Mouse (Mus musculus): ENCODE results near the gene Olfr328. TPM values are rescaled to one million over a fixed set of nuclear protein-coding genes. Genes with fewer than 3 reads are reported as not detected.
"Not testable (repeated sequence)": the region's sequence is repeated elsewhere in the genome, so short reads cannot be mapped to it uniquely, and the experiment has no call there.

The Olfr328 gene
- total RNA-seq (2014; fragmentation: Nextera tagmentation) (not detected in 2 replicates), total RNA-seq (2017) (not detected in 2 replicates)

DNA sequence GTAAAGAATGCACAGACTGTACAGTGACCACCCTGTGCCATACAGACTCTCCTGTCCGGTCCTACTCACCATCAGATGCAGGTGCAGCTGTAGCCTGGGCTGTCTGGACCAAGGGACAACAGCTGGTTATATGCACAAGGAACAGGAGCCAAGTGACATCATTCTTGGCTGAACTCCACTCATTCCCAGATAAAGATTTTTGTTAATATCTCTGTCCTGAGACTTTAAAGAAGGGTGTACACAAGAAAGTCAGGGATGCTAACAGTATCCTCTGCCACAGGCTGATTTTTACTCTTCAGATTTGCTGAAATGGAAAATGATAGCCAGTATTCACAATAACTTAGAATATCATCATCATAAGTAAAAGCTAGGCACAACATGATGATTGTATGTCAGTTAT lies at the start of gene Olfr328:
TSS of gene Olfr328 (minus strand) at position 101 of the 400 bp plus-strand sequence.
- no peak for ATAC-seq (replicated peaks; ENCODE audit: poor library complexity, severe bottlenecking)

GRCm38 (mm10) chr11:58605228-58605627 lies 49.8 kb upstream of the Olfr328 start:
- ATAC-seq (replicated peaks; ENCODE audit: poor library complexity, severe bottlenecking) = no peak

DNA sequence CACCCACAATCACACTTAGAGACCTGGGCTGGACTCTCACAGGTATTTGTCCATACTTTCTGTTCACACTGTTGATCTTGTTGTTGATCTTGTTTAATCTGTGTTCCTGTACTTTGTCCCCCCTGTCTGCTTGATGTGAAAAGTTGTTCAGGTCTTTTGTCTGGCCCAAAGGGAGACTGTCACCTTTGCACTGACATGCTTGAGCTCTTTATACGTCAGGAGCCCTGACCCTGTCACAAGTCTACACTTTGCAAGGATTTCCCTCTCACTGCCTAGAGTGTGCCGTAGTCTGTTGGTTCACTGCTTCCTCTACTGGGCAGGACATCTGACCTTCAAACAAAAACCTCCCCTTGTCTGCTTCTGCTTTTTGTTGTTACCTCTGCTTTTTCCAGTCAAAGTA lies 49.3 kb upstream of the Olfr328 start:
- no peak for ATAC-seq (replicated peaks; ENCODE audit: poor library complexity, severe bottlenecking)

- ATAC-seq (replicated peaks; ENCODE audit: poor library complexity, severe bottlenecking) = no peak
Measured at GRCm38 (mm10) chr11:58602800-58603560, 47.5 kb upstream of the Olfr328 start.

- no peak for ATAC-seq (replicated peaks; ENCODE audit: poor library complexity, severe bottlenecking)
Measured at GRCm38 (mm10) chr11:58602062-58602461, 46.6 kb upstream of the Olfr328 start.

GRCm38 (mm10) chr11:58597837-58598236 lies 42.4 kb upstream of the Olfr328 start:
- ATAC-seq (replicated peaks; ENCODE audit: poor library complexity, severe bottlenecking) = no peak

- ATAC-seq (replicated peaks; ENCODE audit: poor library complexity, severe bottlenecking) = no peak
Measured at GRCm38 (mm10) chr11:58594814-58595213, 39.4 kb upstream of the Olfr328 start, which contains the start of gene Olfr324. Gene Olfr324, plus strand, starts transcription at chr11:58595114.

DNA sequence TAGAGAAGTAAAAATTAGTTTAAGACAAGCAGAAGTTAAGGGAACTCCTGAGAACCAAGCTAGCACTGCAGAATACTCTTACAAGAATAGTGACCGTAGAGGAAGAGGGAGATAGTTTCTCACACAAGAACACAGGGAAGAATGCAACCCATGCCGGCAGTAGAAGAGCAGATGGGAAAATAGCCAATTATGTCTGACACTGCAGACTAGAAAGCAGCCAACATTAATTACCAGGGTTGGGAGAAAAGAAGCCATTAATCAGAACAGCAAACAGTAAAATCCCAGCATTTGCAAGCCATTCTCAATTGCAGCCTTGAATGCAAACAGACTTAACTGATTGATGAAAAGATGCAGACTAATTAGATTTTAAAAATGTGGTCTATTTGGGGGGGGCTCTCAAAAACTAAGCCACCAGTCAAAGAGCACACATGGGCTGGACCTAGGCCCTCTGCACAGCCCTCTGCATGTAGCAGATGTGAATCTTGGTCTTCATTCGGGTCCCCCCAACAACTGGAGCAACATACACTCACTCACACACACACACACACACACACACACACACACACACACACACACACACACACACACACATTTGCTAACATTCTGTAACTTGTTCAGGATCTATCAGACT lies 33.3 kb upstream of the Olfr328 start:
- ATAC-seq (replicated peaks; ENCODE audit: poor library complexity, severe bottlenecking) = no peak

DNA sequence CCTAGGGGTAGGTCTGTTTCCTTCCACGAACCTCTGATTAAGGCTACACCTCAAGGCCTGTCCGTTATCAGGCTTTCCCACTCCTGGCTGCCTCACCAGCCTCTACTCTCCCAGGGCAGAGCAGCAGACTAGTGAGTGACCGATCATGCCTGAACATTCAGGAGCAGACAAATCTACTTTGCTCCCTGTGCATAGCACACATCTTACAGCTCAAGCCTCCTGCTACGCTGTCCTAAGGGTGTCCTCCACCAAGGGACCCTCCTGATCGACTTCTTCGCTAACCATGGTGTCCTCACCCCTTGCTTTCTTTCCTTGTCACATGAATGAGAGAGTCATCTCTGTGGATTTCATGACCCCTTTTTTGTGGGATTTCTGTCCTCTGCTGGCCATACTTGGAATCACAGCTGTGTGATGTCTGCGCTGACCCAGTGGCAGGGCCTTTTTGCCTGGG lies 32.5 kb upstream of the Olfr328 start:
- no peak for ATAC-seq (replicated peaks; ENCODE audit: poor library complexity, severe bottlenecking)

DNA sequence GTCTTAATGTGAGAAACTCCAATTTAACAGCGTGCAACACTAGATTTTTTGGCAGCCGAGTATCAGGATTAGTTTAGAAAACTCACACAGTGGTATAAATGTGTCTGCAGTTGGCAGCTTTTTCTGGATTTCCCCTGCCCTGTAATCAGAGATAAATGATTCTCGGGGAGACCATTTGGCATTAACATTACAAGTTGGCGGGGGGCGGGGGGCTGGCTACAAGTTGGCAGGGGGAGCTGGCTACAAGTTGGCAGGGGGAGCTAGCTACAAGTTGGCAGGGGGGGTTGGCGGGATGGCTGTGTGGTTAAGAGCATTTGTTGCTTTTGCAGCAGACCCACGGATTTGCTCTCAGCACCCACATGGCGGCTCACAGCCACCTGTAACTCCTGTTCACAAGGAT lies 23.2 kb upstream of the Olfr328 start:
- ATAC-seq (replicated peaks; ENCODE audit: poor library complexity, severe bottlenecking) = no peak

- no peak for ATAC-seq (replicated peaks; ENCODE audit: poor library complexity, severe bottlenecking)
Measured at GRCm38 (mm10) chr11:58577430-58577829, 22.0 kb upstream of the Olfr328 start, which contains the start of gene Olfr325. Gene Olfr325, plus strand, starts transcription at chr11:58577730.

DNA sequence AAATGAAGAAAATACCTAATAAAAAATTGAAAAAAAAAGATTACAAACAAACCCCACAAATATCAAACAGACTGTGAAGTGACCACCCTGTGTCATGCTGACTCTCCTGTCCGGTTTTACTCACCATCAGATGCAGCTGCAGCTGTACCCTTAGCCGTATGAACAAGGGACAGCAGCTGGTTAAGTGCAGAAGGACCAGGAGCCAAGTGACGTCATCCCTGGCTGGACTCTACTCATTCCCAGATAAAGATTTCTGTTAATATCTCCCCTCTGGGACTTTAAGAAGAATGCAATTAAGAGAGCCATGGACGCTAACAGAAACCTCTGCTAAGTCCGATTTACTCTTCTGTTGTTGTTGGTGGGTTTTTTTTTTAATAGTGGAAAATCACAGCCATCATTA lies 15.0 kb upstream of the Olfr328 start, which contains the start of gene Olfr224:
TSS of gene Olfr224 (minus strand) at position 149 of the 400 bp plus-strand sequence.
- ATAC-seq (replicated peaks; ENCODE audit: poor library complexity, severe bottlenecking) = no peak

- ATAC-seq (replicated peaks; ENCODE audit: poor library complexity, severe bottlenecking) = no peak
Measured at GRCm38 (mm10) chr11:58546322-58546721, 9.1 kb downstream of the Olfr328 start, which contains the start of gene Olfr329-ps. Gene Olfr329-ps, minus strand, starts transcription at chr11:58546422.

GRCm38 (mm10) chr11:58534736-58535135 lies 20.7 kb downstream of the Olfr328 start, which contains the start of gene Olfr330:
Gene Olfr330, minus strand, starts transcription at chr11:58534836.
- ATAC-seq (replicated peaks; ENCODE audit: poor library complexity, severe bottlenecking) = not testable (repeated sequence)

GRCm38 (mm10) chr11:58519756-58520155 lies 35.7 kb downstream of the Olfr328 start:
- ATAC-seq (replicated peaks; ENCODE audit: poor library complexity, severe bottlenecking) = not testable (repeated sequence)

- not testable (repeated sequence) for ATAC-seq (replicated peaks; ENCODE audit: poor library complexity, severe bottlenecking)
Measured at GRCm38 (mm10) chr11:58518916-58519315, 36.5 kb downstream of the Olfr328 start.

DNA sequence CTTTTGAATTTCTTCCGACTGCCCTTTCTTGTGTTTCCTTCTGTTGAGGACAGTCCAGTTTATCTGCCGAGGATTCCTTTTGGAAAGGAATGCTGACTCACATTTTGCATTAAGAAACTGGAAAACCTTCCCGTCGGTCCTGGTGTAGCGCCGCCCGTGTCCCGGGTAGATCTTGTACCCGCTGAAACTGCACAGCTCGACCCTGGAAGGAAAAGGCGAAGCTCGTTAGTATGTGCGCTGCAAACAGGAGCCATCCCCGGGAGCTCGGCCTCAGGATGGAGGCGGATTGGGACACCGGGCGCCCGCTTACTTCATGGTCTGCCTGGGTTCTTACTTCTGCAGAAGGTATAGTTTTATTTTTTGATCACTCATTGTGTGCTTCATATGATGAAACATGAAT lies 46.4 kb downstream of the Olfr328 start:
- ATAC-seq (replicated peaks; ENCODE audit: poor library complexity, severe bottlenecking) = peak; percentile 44; the same call in 1 of the 2 replicates

GRCm38 (mm10) chr11:58502472-58502871 lies 53.0 kb downstream of the Olfr328 start, which contains the start of gene Olfr331:
Gene Olfr331, minus strand, starts transcription at chr11:58502572.
- not testable (repeated sequence) for ATAC-seq (replicated peaks; ENCODE audit: poor library complexity, severe bottlenecking)
